Mouse (Mus musculus) C2C12 (cell line): ENCODE data around the gene Rptor. TPM values are rescaled to one million over a fixed set of nuclear protein-coding genes. Genes with fewer than 3 reads are reported as not detected.

Experiments used
- H3K27me3 ChIP-seq: one replicate; pipeline ENCODE4 v1.6.1; 2011; ENCODE audit not compliant: control insufficient read depth, insufficient read depth, insufficient read length
- H3K36me3 ChIP-seq: one replicate; pipeline ENCODE4 v1.6.1; 2011; ENCODE audit not compliant: control insufficient read depth, insufficient read depth
- H3K4me3 ChIP-seq: one replicate; pipeline ENCODE4 v1.5.1; 2011; ENCODE audit warnings: mild to moderate bottlenecking, control low read depth; ENCODE audit not compliant: poor library complexity, insufficient read depth, severe bottlenecking
- H3K79me2 ChIP-seq: one replicate; pipeline ENCODE4 v1.6.1; 2011; ENCODE audit not compliant: control insufficient read depth, insufficient read depth
- H3K79me3 ChIP-seq: one replicate; pipeline ENCODE4 v1.6.1; 2011; ENCODE audit warnings: low read depth, control low read depth
- H3ac ChIP-seq: one replicate; pipeline ENCODE3; 2011; ENCODE audit warnings: low read depth; ENCODE audit not compliant: control insufficient read depth, insufficient read length
- CEBPB ChIP-seq: IDR thresholded peaks from one replicate; pipeline ENCODE4 v1.6.1; 2011; ENCODE audit warnings: low read depth, mild to moderate bottlenecking, control low read depth, moderate library complexity
- CTCF ChIP-seq: IDR thresholded peaks from one replicate; pipeline ENCODE4 v1.5.1; 2011; ENCODE audit not compliant: control insufficient read depth, insufficient read depth, insufficient read length
- FOSL1 ChIP-seq: IDR thresholded peaks from one replicate; pipeline ENCODE4 v1.8.0; 2011; ENCODE audit warnings: mild to moderate bottlenecking, low read length; ENCODE audit not compliant: poor library complexity, insufficient read depth, severe bottlenecking
- MAX ChIP-seq: IDR thresholded peaks from one replicate; pipeline ENCODE4 v1.6.1; 2011; ENCODE audit warnings: mild to moderate bottlenecking, control low read depth
- MYOD1 ChIP-seq: IDR thresholded peaks from one replicate; pipeline ENCODE4 v1.6.1; 2011; ENCODE audit warnings: low read depth; ENCODE audit not compliant: control insufficient read depth, insufficient read length
- MYOG ChIP-seq: IDR thresholded peaks from one replicate; pipeline ENCODE4 v1.6.1; 2011; ENCODE audit not compliant: control insufficient read depth, insufficient read length; ENCODE audit errors: extremely low read depth
- USF1 ChIP-seq: IDR thresholded peaks from one replicate; pipeline ENCODE4 v1.6.1; 2011; ENCODE audit warnings: low read depth, mild to moderate bottlenecking, control low read depth, moderate library complexity
- polyA plus RNA-seq: library from polyadenylated mRNA; unstranded; fragments of >200 nt; fragmentation: generic; extraction: Trizol; gene quantifications from one replicate; pipeline ENCODE4 v1.2.1, GENCODE M21; 2012; ENCODE audit warnings: missing spikeins

The Rptor gene
- polyA plus RNA-seq, 1 experiment: 34.8 TPM

DNA sequence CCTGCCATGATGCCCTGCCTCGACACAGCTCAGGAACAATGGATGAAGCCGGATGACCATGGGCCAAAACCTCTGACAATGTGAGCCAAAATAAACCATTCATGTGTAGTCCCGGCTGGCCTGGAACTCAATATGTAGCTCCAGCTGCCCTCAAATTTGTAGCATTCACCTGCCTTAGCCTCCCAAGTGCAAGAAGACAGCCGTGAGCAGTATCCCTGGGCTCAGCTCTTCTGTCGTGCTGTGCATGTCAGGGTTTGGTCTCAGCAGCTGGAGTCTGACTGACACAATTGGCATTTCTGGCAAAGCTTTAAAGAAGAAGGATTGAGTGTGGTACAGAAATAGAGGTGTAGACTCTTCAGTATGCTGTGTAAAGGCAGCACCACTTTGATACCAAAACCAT is 276.9 kb downstream of the Rptor start:
- Histone ChIP-seq H3K4me3 (no peak overlapping the region), H3ac (no peak overlapping the region), H3K27me3 (no peaks in the 10 kb centered on the region), H3K79me3 (no peaks in the 10 kb centered on the region), H3K36me3 (peaks cover 59% of the 10 kb centered on the region), H3K79me2 (no peaks in the 10 kb centered on the region)
- TF ChIP-seq CEBPB (no peak), MYOG (no peak), CTCF (no peak), FOSL1 (no peak), MYOD1 (no peak), MAX (no peak), USF1 (no peak)

DNA sequence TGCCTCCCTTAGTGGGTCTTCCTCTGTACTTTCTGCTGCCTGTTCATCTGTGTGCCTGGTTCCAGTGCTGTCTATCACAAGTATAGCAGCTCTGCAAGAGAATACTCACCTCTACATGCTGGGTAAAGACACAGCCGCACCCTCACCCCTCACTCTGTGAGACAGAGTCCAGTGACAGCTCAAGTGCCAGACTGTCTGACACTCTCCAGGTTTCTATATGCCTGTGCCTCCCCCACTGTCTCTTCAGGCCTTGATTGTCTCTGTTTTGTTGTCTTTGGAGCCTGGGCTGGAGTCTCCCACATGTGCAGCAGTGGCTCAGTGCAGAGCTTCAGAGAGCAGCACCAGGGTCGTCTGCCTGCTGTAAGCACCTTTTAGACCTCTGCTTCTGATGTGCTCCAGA is 280.9 kb downstream of the Rptor start:
- Histone ChIP-seq H3K36me3 (peaks cover 41% of the 10 kb centered on the region), H3K4me3 (no peak overlapping the region), H3K79me2 (no peaks in the 10 kb centered on the region), H3K27me3 (no peaks in the 10 kb centered on the region), H3K79me3 (no peaks in the 10 kb centered on the region), H3ac (no peak overlapping the region)
- TF ChIP-seq MYOD1 (no peak), MAX (no peak), CTCF (no peak), MYOG (no peak), USF1 (no peak), CEBPB (no peak), FOSL1 (no peak)

DNA sequence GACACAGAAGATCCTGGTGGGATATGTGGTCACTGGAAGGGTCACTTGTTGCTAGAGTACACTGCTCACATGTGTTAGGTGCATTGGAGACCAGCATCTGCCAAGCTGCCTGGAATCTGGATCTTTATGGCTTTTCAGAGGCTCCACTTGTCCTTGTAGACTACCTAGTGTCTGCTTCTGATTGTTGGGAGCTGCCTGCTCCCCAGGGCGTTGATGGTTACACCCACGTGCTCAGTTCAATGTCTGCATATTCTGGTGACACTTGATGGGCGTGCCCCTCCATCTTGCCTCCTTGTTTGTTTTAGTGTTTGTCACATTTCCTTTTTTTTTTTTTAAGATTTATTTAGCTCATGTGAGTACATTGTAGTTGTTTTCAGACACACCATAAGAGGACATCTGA is 287.3 kb downstream of the Rptor start:
- H3K79me3 ChIP-seq: no peaks in the 10 kb centered on the region
- no peak for TF ChIP-seq USF1
- no peak overlapping the region for H3ac ChIP-seq
- no peaks in the 10 kb centered on the region for H3K79me2 ChIP-seq
- H3K36me3 ChIP-seq: peaks cover 71% of the 10 kb centered on the region
- H3K4me3 ChIP-seq: no peak overlapping the region
- H3K27me3 ChIP-seq: no peaks in the 10 kb centered on the region

DNA sequence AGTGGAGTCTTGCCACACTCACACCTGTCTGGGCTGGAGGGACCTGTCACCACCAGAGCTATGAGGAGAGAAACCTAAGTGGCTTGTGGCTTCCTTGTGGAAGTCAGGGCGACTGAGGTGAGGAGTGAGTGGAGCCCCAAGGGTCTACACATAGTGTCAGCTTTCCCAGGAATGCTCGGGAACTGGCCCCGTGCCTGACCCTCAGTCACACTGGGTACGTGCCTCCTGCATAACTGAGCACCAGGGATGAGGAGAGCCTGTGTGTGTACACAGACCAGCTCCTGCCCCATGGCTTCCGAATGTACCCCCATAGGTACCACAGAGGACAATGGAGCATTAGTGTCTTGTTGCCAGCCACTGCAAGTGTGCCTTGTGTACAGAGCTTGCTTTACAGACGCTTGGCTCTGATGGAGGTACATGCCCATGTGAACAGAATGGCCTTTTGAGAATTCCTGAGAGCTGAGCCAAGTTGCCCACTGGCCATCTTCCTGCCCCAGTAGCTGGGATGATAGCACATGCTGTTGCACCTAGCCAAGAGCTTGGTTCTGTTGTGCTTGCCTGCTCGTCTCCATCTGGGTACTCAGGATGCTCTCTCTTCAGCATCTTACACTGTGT is 289.0 kb downstream of the Rptor start:
- H3K79me2 ChIP-seq: no peaks in the 10 kb centered on the region
- no peak overlapping the region for H3K4me3 ChIP-seq
- H3K27me3 ChIP-seq: no peaks in the 10 kb centered on the region
- no peak overlapping the region for H3ac ChIP-seq
- TF ChIP-seq CTCF (no peak), CEBPB (no peak), MYOG (no peak)
- H3K79me3 ChIP-seq: no peaks in the 10 kb centered on the region
- H3K36me3 ChIP-seq: peaks cover 85% of the 10 kb centered on the region

DNA sequence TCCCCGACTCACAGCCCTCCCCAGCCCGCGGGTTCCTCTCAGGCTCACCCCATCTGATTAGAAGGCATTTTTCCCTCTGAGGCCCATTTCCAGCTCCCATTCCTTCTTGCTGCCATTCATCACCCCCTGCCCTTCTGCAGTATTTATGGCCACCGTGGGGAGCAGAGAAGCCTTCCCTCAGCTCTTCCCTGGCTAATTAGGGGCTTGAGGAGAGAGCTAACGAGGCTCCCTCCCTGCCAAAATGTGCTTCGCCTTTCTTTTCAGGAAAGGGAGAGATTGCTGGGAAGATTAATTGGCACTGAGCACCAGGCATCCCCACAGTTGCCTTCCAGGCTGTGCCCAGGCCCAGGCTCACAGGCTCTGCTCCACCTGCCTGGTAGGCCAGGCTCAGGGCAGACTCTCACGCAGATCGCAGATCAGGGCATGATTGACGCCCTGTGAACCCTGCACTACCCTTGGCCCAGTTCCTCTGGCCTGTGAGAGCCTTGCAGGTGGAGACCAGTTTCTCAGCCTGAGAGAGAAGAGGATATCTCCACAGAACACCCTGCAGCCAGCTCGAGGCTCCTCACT is 291.0 kb downstream of the Rptor start:
- Histone ChIP-seq H3K79me3 (no peaks in the 10 kb centered on the region), H3ac (no peak overlapping the region), H3K27me3 (no peaks in the 10 kb centered on the region), H3K4me3 (no peak overlapping the region), H3K79me2 (no peaks in the 10 kb centered on the region), H3K36me3 (peaks cover 73% of the 10 kb centered on the region)
- no peak for TF ChIP-seq USF1
- no peak for TF ChIP-seq MAX
- TF ChIP-seq CEBPB: no peak
- no peak for TF ChIP-seq CTCF
- no peak for TF ChIP-seq MYOG
- no peak for TF ChIP-seq FOSL1
- no peak for TF ChIP-seq MYOD1

DNA sequence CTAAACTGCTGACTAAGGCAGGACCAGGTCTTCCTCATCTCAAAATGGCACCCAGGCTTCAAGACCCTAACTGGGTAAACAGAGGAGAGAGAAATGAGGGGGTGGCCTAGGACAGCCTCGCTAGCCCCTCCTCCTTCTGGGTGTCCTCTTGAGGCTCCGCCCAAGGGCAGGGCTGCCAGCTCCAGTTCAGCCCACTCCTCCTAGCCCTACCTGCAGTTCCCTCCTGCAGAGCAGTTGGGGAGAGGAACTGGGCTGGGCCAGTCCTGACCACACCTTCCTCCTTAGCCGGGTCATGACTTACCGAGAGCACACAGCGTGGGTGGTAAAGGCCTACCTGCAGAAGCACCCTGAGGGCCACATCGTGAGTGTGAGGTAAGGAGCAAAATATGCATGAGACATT is 291.9 kb downstream of the Rptor start:
- no peak for TF ChIP-seq MYOD1
- TF ChIP-seq CEBPB: no peak
- TF ChIP-seq FOSL1: no peak
- no peak for TF ChIP-seq MAX
- TF ChIP-seq MYOG: no peak
- H3K79me2 ChIP-seq: no peaks in the 10 kb centered on the region
- H3K27me3 ChIP-seq: no peaks in the 10 kb centered on the region
- no peak overlapping the region for H3ac ChIP-seq
- H3K79me3 ChIP-seq: no peaks in the 10 kb centered on the region
- no peak overlapping the region for H3K4me3 ChIP-seq
- peaks cover 65% of the 10 kb centered on the region for H3K36me3 ChIP-seq

DNA sequence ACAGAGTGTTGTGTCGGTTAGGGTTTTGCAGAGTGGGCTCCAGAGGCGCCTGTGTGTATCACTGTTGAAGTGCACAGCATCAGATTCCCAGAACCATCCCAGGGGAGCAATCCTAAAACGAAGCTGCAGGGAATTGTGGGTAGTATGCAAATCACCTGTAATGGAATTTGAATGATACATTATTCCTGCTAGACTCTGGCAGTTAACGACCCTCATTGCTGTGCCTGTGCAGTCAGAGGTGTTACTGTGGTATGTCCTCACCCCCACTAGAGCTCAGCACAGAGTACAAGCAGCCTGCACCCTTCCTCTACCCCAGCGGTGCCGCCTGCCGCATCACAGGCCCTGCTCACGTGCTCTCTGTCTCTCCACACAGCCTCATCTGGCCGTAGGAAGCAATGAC is 294.3 kb downstream of the Rptor start:
- H3ac ChIP-seq: no peak overlapping the region
- H3K36me3 ChIP-seq: peaks cover 46% of the 10 kb centered on the region
- TF ChIP-seq USF1 (no peak), FOSL1 (no peak), MYOG (no peak)
- H3K79me2 ChIP-seq: no peaks in the 10 kb centered on the region
- no peaks in the 10 kb centered on the region for H3K79me3 ChIP-seq
- H3K4me3 ChIP-seq: no peak overlapping the region
- no peaks in the 10 kb centered on the region for H3K27me3 ChIP-seq
